Mouse (Mus musculus) myocyte (in vitro differentiated cells): ENCODE data around the gene Tanc1. TPM values are rescaled to one million over a fixed set of nuclear protein-coding genes. Genes with fewer than 3 reads are reported as not detected.
"Not testable (repeated sequence)": the region's sequence is repeated elsewhere in the genome, so short reads cannot be mapped to it uniquely, and the experiment has no call there.

Source experiments
- H3K27me3 ChIP-seq: one replicate; pipeline ENCODE4 v1.6.1; 2011; ENCODE audit not compliant: control insufficient read depth, insufficient read depth, insufficient read length
- H3K36me3 ChIP-seq: one replicate; pipeline ENCODE4 v1.6.1; 2011; ENCODE audit not compliant: control insufficient read depth, insufficient read depth
- H3K4me2 ChIP-seq: one replicate; pipeline ENCODE4 v1.6.1; 2011; ENCODE audit warnings: low read depth, control low read depth
- H3K4me3 ChIP-seq: one replicate; pipeline ENCODE4 v1.5.1; 2011; ENCODE audit warnings: mild to moderate bottlenecking, control low read depth, moderate library complexity
- H3K79me2 ChIP-seq: one replicate; pipeline ENCODE4 v1.6.1; 2011; ENCODE audit not compliant: control insufficient read depth, insufficient read depth
- H3ac ChIP-seq: one replicate; pipeline ENCODE4 v1.6.1; 2011; ENCODE audit not compliant: control insufficient read depth, insufficient read length
- CEBPB ChIP-seq: IDR thresholded peaks from 2 replicates; pipeline ENCODE4 v1.6.1; 2011; ENCODE audit warnings: mild to moderate bottlenecking, moderate library complexity; ENCODE audit not compliant: poor library complexity, insufficient read depth, severe bottlenecking
- E2F4 ChIP-seq: IDR thresholded peaks from one replicate; pipeline ENCODE4 v1.6.1; 2011; ENCODE audit warnings: mild to moderate bottlenecking, control low read depth, moderate library complexity; ENCODE audit not compliant: insufficient read depth
- MAX ChIP-seq: IDR thresholded peaks from one replicate; pipeline ENCODE4 v1.6.1; 2011; ENCODE audit warnings: low read depth, mild to moderate bottlenecking, control low read depth
- MYOD1 ChIP-seq, 3 experiments: IDR thresholded peaks; one replicate each; pipeline ENCODE4 v1.6.1; 2011; ENCODE audit warnings: control low read depth in 2 of 3, low read depth in 2 of 3, mild to moderate bottlenecking in 2 of 3, moderate library complexity in 1 of 3; ENCODE audit not compliant: insufficient read length in 2 of 3, control insufficient read depth in 1 of 3
- MYOG ChIP-seq, 3 experiments: IDR thresholded peaks; one replicate each; pipeline ENCODE4 v1.6.1; 2011; ENCODE audit warnings: control low read depth in 2 of 3, low read depth in 2 of 3, mild to moderate bottlenecking in 2 of 3; ENCODE audit not compliant: insufficient read length in 2 of 3, control insufficient read depth in 1 of 3, insufficient read depth in 1 of 3
- POLR2A ChIP-seq: IDR thresholded peaks from one replicate; pipeline ENCODE4 v1.6.1; 2011; ENCODE audit warnings: low read depth, mild to moderate bottlenecking, control low read depth, moderate library complexity; ENCODE audit not compliant: insufficient read length
- POLR2AphosphoS2 ChIP-seq: IDR thresholded peaks from one replicate; pipeline ENCODE4 v1.6.1; 2011; ENCODE audit warnings: low read depth, control low read depth; ENCODE audit not compliant: insufficient read length
- REST ChIP-seq: IDR thresholded peaks from one replicate; pipeline ENCODE4 v1.6.1; 2011; ENCODE audit warnings: mild to moderate bottlenecking, control low read depth, moderate library complexity; ENCODE audit not compliant: insufficient read depth, insufficient read length
- SRF ChIP-seq: IDR thresholded peaks from one replicate; pipeline ENCODE4 v1.6.1; 2011; ENCODE audit warnings: low read depth; ENCODE audit not compliant: control insufficient read depth, insufficient read length
- TCF12 ChIP-seq: IDR thresholded peaks from one replicate; pipeline ENCODE4 v1.6.1; 2011; ENCODE audit warnings: mild to moderate bottlenecking, control low read depth; ENCODE audit not compliant: poor library complexity, insufficient read depth, severe bottlenecking
- TCF3 ChIP-seq: IDR thresholded peaks from one replicate; pipeline ENCODE4 v1.6.1; 2011; ENCODE audit warnings: low read depth, control low read depth; ENCODE audit not compliant: insufficient read length
- USF1 ChIP-seq: IDR thresholded peaks from one replicate; pipeline ENCODE4 v1.6.1; 2011; ENCODE audit warnings: low read depth, mild to moderate bottlenecking, control low read depth, moderate library complexity
- polyA plus RNA-seq: library from polyadenylated mRNA; unstranded; fragments of >200 nt; fragmentation: generic; extraction: Trizol; gene quantifications from one replicate; pipeline ENCODE4 v1.2.1, GENCODE M21; 2012; ENCODE audit warnings: missing spikeins

The Tanc1 gene
- polyA plus RNA-seq, 1 experiment: 24.7 TPM

GRCm38 (mm10) chr2:59841944-59842343 lies 230.1 kb downstream of the Tanc1 start:
- H3K4me3 ChIP-seq: no peak overlapping the region
- peak overlapping the region; percentile 32 for H3K4me2 ChIP-seq
- H3K36me3 ChIP-seq: peaks cover 41% of the 10 kb centered on the region
- H3K27me3 ChIP-seq: no peaks in the 10 kb centered on the region
- no peaks in the 10 kb centered on the region for H3K79me2 ChIP-seq
- TF ChIP-seq POLR2AphosphoS2: no peak
- TF ChIP-seq REST: no peak
- TF ChIP-seq USF1: no peak
- no peak for TF ChIP-seq SRF
- no peak for TF ChIP-seq POLR2A
- TF ChIP-seq MYOD1 (IDR thresholded peaks at IDR 0.05; ENCODE audit: control insufficient read depth in 1 of 3, insufficient read length in 2 of 3, low read depth in 2 of 3): no peak
- no peak for TF ChIP-seq TCF12
- no peak for TF ChIP-seq E2F4
- TF ChIP-seq TCF3: no peak
- no peak for TF ChIP-seq CEBPB
- TF ChIP-seq MAX: no peak
- no peak for TF ChIP-seq MYOG (IDR thresholded peaks at IDR 0.05; ENCODE audit: control insufficient read depth in 1 of 3, insufficient read depth in 1 of 3, insufficient read length in 2 of 3, low read depth in 2 of 3)
- no peak overlapping the region for H3ac ChIP-seq

GRCm38 (mm10) chr2:59842556-59843008 lies 230.7 kb downstream of the Tanc1 start:
- no peaks in the 10 kb centered on the region for H3K79me2 ChIP-seq

GRCm38 (mm10) chr2:59843156-59843555 lies 231.3 kb downstream of the Tanc1 start:
- Histone ChIP-seq H3K4me2 (no peak overlapping the region), H3ac (no peak overlapping the region), H3K4me3 (no peak overlapping the region), H3K36me3 (peaks cover 31% of the 10 kb centered on the region), H3K27me3 (no peaks in the 10 kb centered on the region), H3K79me2 (no peaks in the 10 kb centered on the region)
- TF ChIP-seq POLR2A: no peak
- no peak for TF ChIP-seq E2F4
- no peak for TF ChIP-seq SRF
- no peak for TF ChIP-seq USF1

More at GRCm38 (mm10) chr2:59842556-59843008, 230.7 kb downstream of the Tanc1 start:
- H3K4me2 ChIP-seq: no peak overlapping the region
- H3K4me3 ChIP-seq: no peak overlapping the region
- H3K36me3 ChIP-seq: peaks cover 37% of the 10 kb centered on the region
- H3K27me3 ChIP-seq: no peaks in the 10 kb centered on the region
- no peak overlapping the region for H3ac ChIP-seq
- TF ChIP-seq USF1 (no peak), MYOG (IDR thresholded peaks at IDR 0.05; ENCODE audit: control insufficient read depth in 1 of 3, insufficient read depth in 1 of 3, insufficient read length in 2 of 3, low read depth in 2 of 3) (no peak), E2F4 (no peak), TCF3 (no peak), TCF12 (no peak), SRF (no peak), MAX (no peak), CEBPB (no peak), POLR2AphosphoS2 (no peak), POLR2A (no peak), REST (no peak), MYOD1 (IDR thresholded peaks at IDR 0.05; ENCODE audit: control insufficient read depth in 1 of 3, insufficient read length in 2 of 3, low read depth in 2 of 3) (no peak)

- H3K4me3 ChIP-seq: no peak overlapping the region
- H3K27me3 ChIP-seq: no peaks in the 10 kb centered on the region
- H3K36me3 ChIP-seq: peaks cover 27% of the 10 kb centered on the region
- H3K79me2 ChIP-seq: no peaks in the 10 kb centered on the region
- H3ac ChIP-seq: no peak overlapping the region
- no peak for TF ChIP-seq POLR2A
- TF ChIP-seq E2F4: no peak
- no peak for TF ChIP-seq SRF
- no peak for TF ChIP-seq CEBPB
- no peak for TF ChIP-seq MAX
- no peak for TF ChIP-seq MYOG (IDR thresholded peaks at IDR 0.05; ENCODE audit: control insufficient read depth in 1 of 3, insufficient read depth in 1 of 3, insufficient read length in 2 of 3, low read depth in 2 of 3)
- no peak for TF ChIP-seq TCF12
- TF ChIP-seq TCF3: no peak
- TF ChIP-seq MYOD1 (IDR thresholded peaks at IDR 0.05; ENCODE audit: control insufficient read depth in 1 of 3, insufficient read length in 2 of 3, low read depth in 2 of 3): no peak
- no peak for TF ChIP-seq REST
- no peak for TF ChIP-seq USF1
- TF ChIP-seq POLR2AphosphoS2: no peak
- H3K4me2 ChIP-seq: no peak overlapping the region
These were observed 232.0 kb downstream of the Tanc1 start for GRCm38 (mm10) chr2:59843848-59844247.

- not testable (repeated sequence) for H3K4me2 ChIP-seq, H3K36me3 ChIP-seq, H3K79me2 ChIP-seq, H3K4me3 ChIP-seq, H3ac ChIP-seq, H3K27me3 ChIP-seq
These were observed 240.0 kb downstream of the Tanc1 start for GRCm38 (mm10) chr2:59851885-59852284.
